Mouse (Mus musculus) lung, postnatal 14 days (tissue): Measurements from ENCODE around the gene Cpvl.

Experiments
- DNase-seq: peaks from one replicate; pipeline ENCODE4 v3.0.0; 2021

The Cpvl gene

GRCm38 (mm10) chr6:53929858-53930257 lies 48.6 kb downstream of the Cpvl start:
- no peak for DNase-seq

GRCm38 (mm10) chr6:53926197-53926596 lies 52.3 kb downstream of the Cpvl start:
- DNase-seq, result no peak

GRCm38 (mm10) chr6:53925192-53925591 lies 53.3 kb downstream of the Cpvl start:
- no peak for DNase-seq

GRCm38 (mm10) chr6:53920041-53920440 lies 58.4 kb downstream of the Cpvl start:
- DNase-seq, result no peak

- no peak for DNase-seq
Observed at GRCm38 (mm10) chr6:53917026-53917558, 61.4 kb downstream of the Cpvl start.

GRCm38 (mm10) chr6:53915347-53915746 lies 63.1 kb downstream of the Cpvl start:
- no peak for DNase-seq

GRCm38 (mm10) chr6:53913151-53913550 lies 65.3 kb downstream of the Cpvl start:
- no peak for DNase-seq

- no peak for DNase-seq
Observed at GRCm38 (mm10) chr6:53912112-53912782, 66.2 kb downstream of the Cpvl start.

GRCm38 (mm10) chr6:53909986-53910385 lies 68.5 kb downstream of the Cpvl start:
- DNase-seq, result no peak

- DNase-seq, result no peak
Observed at GRCm38 (mm10) chr6:53909446-53909845, 69.0 kb downstream of the Cpvl start.

- DNase-seq, result no peak
Observed at GRCm38 (mm10) chr6:53906871-53907270, 71.6 kb downstream of the Cpvl start.

GRCm38 (mm10) chr6:53906051-53906462 lies 72.4 kb downstream of the Cpvl start:
- peak; percentile 40 for DNase-seq

GRCm38 (mm10) chr6:53905576-53905975 lies 72.9 kb downstream of the Cpvl start:
- DNase-seq, result no peak

- no peak for DNase-seq
Observed at GRCm38 (mm10) chr6:53904703-53905395, 73.6 kb downstream of the Cpvl start.

- no peak for DNase-seq
Observed at GRCm38 (mm10) chr6:53904186-53904585, 74.3 kb downstream of the Cpvl start.

GRCm38 (mm10) chr6:53901741-53902140 lies 76.7 kb downstream of the Cpvl start:
- DNase-seq, result no peak

- DNase-seq, result no peak
Observed at GRCm38 (mm10) chr6:53897872-53898464, 80.5 kb downstream of the Cpvl start.

GRCm38 (mm10) chr6:53897126-53897525 lies 81.3 kb downstream of the Cpvl start:
- DNase-seq, result no peak

GRCm38 (mm10) chr6:53893731-53894130 lies 84.7 kb downstream of the Cpvl start:
- DNase-seq, result no peak

GRCm38 (mm10) chr6:53891109-53891508 lies 87.4 kb downstream of the Cpvl start:
- DNase-seq, result no peak

GRCm38 (mm10) chr6:53884931-53885330 lies 93.5 kb downstream of the Cpvl start:
- no peak for DNase-seq

- no peak for DNase-seq
Observed at GRCm38 (mm10) chr6:53884496-53884895, 94.0 kb downstream of the Cpvl start.

- no peak for DNase-seq
Observed at GRCm38 (mm10) chr6:53883405-53883804, 95.1 kb downstream of the Cpvl start.

GRCm38 (mm10) chr6:53881623-53882022 lies 96.8 kb downstream of the Cpvl start:
- DNase-seq, result no peak
